Mouse (Mus musculus): ENCODE measurements around the gene Otulinl.
A peak's percentile ranks its signal among the peaks of the same experiment; 100 is the strongest.
"Not testable (repeated sequence)": the region's sequence is repeated elsewhere in the genome, so short reads cannot be mapped to it uniquely, and the experiment has no call there.

Gene Otulinl

DNA sequence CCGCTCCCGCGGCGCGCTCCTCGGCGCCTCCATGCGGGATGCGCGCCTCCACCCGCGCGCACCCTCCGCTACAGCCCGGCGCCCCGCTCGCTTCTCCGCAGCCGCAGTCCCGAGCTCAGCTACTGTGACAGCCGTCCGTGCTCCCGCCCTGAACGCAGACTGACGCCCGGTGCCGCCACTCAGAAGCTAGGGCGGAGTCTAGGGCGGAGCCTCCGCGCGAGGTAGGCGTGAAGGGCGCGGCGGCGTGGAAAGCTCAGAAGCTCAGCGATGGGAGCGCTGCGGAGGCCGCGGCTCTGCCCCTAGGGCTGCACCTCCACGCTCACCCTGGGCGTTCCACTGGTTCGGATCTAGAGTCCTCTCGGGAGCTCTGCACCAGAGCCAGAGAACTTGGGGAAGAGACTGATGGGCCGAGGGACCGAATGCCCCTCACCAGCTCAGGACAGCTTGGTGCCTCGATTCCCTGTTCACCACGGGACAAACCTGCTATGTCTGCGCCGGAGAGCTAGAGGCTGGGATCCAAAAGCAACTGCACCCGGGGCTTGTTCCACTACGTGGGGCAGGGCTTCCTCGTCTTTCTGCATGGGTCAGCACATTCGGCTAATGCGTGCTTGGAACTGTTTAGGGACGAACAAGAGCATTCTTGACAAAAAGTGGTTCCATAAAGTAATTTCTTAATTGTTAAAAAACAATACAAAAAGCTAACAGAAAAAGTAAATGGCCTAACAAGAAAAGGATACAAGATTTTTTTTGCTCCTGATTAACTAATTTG, at the start of gene Otulinl:
Otulinl (minus strand) TSS at position 161 of the 769 bp plus-strand sequence.
- peak; percentile 90 to 93 for DNase-seq (ENCODE audit: low spot score in 2 of 2)

GRCm38 (mm10) chr15:27726228-27726627, 44.8 kb upstream of the Otulinl start:
- DNase-seq (ENCODE audit: low spot score in 2 of 2): no peak

DNA sequence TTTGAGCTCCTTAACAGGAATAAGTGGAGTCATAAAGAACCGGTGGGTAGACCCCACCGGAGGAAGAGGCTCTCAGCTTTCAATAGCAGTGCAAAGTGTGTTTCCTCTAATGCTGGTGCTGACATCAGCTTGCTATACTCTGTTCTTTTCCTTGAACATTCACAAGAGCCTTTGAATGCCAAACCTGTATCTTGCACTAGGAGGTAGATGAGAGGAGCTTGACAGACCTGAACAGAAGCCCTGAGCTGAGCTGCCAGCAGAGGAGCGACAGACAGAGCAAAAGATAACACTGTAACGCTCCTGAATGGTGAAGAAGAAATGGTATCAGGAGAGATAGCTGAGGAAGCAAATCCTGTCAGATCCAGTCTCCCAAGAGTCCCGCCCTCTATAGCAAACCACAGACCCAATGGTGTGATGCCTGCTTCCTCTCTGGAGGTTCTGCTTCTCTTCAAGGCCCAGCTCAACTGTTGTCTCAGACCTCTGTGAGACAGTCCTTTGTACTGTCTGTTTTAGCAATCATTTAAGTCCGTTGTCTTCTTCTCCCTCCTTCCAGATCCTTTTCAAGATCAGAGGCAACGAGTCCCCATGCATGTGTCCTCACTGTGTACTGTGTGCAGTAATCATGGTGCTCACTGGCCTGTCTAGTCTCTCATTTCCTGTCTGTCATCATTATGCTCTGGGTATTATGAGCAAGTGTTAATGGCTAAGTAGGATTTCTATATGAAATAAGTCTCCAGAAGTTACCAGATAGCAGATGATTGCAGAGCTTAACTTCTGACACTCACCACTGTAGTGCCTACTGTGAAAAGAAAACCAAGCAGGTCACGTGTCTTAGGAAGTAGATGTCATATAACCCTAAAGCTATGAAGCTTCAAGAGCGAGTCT, 43.7 kb upstream of the Otulinl start:
- peak; percentile 22 to 29 for DNase-seq (ENCODE audit: low spot score in 2 of 2)

DNA sequence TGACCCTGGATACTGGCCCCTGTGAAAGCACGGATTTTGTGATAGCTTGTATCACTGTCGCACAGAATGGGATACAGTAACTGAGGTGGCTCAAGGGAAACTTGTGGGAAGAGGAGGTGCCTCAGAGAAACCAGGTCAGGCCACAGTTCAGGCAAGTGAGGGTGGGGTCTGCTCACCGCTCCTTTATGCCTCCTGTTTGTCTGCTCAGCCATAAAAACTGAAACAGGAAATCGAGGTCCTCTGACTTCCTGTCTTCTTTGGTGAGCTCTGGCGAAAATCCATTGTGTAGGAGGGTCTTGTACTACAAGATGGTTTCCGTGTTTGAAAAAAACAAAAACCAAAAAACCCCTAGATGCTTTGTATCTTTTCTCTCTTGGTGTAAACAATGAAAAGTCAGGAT, 42.9 kb upstream of the Otulinl start:
- DNase-seq (ENCODE audit: low spot score in 2 of 2): no peak

DNA sequence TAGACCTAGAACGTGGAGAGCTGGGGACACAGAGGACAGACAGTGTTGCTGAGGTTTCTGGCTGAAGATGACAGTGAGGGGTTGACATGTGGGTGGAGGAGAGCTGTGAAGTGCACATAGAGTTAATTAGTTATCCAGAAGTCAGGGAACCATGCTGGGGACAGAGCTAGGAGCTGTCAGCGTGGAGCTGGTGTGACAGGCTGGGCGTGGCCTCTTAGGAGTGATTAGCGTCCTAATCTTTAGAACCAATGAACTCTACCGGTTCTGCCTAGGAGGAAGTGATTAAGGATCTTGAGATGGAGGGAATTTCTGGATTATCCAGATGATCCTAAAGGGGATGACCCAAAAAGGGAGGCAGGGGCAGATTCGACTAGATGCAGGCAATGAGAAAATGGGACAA, 42.4 kb upstream of the Otulinl start:
- no peak for DNase-seq (ENCODE audit: low spot score in 2 of 2)

- DNase-seq (ENCODE audit: low spot score in 2 of 2): not testable (repeated sequence)
Measured at GRCm38 (mm10) chr15:27720297-27720696, 38.9 kb upstream of the Otulinl start.

- DNase-seq (ENCODE audit: low spot score in 2 of 2): no peak
Measured at GRCm38 (mm10) chr15:27718668-27719067, 37.3 kb upstream of the Otulinl start.

DNA sequence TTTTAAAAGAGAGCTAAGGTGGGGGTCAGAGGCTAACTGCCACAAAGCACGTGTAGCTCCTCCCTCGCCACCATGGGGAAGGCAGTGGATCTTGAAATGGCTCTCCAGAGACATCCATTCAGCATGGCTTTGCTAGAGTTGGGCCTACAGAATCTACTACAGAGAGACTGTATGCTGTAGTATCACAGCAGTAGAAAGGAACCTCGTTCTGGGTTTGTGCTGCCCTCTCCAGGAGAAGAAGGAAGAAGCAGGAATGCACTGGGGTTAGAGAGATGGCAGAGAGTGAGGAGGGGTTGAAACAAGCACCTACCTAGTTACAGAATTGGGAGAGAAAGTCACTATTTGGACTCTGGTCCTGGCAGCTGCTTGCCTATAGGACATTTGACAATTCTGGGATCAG, 34.0 kb upstream of the Otulinl start:
- DNase-seq (ENCODE audit: low spot score in 2 of 2): peak in 1 of 2 experiments; percentile 17

GRCm38 (mm10) chr15:27710698-27711097, 29.3 kb upstream of the Otulinl start:
- DNase-seq (ENCODE audit: low spot score in 2 of 2): no peak

DNA sequence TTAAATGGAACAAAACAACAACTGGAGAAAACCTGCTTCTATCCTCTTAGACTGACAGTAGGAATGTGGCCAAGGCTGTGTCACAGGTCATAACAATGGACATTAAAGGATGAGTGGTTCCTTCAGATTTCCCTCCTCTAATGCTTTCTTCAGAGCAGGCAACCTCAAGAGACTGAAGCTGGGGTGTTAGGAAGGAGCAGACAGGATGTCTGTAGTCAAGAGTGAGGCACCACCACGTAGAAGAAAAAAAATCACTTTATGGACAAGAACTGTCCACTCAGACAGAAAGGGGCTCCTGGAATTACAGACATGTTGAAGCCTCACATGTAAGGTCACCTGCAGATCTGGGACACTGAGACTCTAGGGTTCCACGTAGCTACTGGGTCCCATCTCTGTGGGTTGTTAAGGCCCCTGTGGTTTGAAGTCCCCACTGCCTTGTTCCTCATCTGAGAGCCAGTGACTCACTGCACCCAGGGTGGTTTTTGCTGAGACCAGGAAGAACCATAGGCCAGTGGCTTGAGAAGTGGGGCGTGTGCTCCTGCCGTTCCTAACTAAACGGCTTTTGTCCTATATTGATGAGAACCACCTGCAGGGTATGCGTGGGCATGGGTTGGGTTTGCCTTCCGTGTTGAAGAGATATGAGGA, 27.7 kb upstream of the Otulinl start:
- no peak for DNase-seq (ENCODE audit: low spot score in 2 of 2)

DNA sequence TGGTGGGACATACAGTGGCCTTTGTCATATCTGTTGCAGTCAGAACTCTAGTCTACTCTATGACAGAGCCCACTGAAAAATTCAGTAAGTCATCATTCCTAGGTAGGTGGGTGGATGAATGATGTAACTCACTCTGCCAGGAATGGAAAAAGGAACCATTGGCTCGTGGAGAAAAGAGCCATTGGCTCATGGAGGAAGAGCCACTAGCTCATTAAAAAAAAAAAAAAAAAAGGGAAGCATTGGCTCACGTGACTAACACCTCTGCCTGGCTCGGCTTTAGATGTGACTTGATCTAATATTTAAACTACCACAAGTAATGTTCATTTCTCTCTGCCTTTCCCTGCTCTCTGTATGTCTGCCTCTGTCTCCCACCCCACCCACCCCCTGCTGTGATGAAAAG, 27.1 kb upstream of the Otulinl start:
- no peak for DNase-seq (ENCODE audit: low spot score in 2 of 2)

DNA sequence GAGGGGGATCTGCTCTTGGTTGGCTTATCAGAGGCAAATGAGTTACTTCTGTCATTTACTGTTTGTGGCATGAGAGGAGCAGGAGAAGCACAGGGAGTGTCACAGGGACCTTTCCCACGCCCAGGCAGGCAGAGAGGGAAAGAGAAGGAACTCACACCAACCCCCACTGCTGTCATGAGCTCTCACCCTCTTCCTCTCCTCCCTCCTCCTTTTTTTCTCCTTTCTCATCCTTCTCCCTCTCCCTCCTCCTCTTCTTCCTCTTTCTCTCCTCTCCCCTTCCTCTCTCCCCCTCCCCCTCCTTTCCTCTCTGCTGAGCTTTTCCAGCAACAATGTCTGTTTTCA, 21.6 kb upstream of the Otulinl start:
- DNase-seq (ENCODE audit: low spot score in 2 of 2): no peak

GRCm38 (mm10) chr15:27702031-27702971, 20.9 kb upstream of the Otulinl start:
- peak; percentile 22 to 57 for DNase-seq (ENCODE audit: low spot score in 2 of 2)

DNA sequence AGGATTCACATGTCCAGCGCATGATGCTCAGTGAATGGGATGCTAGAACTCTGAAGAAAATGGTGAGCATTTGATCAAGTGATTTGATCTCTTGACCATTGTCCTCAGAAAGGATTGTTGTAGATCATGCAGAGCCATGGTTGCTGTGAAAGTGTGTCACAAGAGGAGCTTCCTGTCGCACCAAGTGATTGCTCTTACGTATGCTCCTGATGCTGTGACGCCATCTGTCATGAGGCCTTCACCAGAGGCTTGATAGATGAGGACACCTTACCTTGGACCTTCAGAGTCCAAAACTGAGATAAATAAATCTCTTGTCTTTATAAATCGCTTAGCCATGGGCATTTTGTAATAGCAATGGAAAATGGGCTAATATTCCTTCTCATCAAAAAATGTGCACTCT, 16.3 kb upstream of the Otulinl start:
- no peak for DNase-seq (ENCODE audit: low spot score in 2 of 2)

DNA sequence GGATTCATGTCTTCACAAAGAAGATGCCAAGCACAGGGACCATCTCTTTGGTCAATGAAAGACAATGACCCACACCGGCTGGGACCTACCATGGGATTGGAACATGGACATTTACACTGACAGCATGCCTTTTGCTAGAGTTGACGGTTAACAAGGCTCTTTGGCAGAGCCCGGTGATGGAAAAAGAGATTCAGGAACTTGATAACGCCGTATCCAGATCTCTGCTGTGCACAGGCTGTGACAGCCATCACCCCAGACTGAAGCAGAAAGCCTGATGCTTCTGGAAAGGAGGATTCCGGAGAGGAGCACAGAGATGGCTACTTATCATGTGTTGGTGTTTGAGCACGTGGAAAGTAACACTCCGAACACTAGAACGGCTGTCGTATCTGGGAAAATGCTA, 11.9 kb upstream of the Otulinl start:
- DNase-seq (ENCODE audit: low spot score in 2 of 2): no peak

GRCm38 (mm10) chr15:27692161-27692560, 10.8 kb upstream of the Otulinl start:
- no peak for DNase-seq (ENCODE audit: low spot score in 2 of 2)

- no peak for DNase-seq (ENCODE audit: low spot score in 2 of 2)
Measured at GRCm38 (mm10) chr15:27691213-27691612, 9.8 kb upstream of the Otulinl start.

DNA sequence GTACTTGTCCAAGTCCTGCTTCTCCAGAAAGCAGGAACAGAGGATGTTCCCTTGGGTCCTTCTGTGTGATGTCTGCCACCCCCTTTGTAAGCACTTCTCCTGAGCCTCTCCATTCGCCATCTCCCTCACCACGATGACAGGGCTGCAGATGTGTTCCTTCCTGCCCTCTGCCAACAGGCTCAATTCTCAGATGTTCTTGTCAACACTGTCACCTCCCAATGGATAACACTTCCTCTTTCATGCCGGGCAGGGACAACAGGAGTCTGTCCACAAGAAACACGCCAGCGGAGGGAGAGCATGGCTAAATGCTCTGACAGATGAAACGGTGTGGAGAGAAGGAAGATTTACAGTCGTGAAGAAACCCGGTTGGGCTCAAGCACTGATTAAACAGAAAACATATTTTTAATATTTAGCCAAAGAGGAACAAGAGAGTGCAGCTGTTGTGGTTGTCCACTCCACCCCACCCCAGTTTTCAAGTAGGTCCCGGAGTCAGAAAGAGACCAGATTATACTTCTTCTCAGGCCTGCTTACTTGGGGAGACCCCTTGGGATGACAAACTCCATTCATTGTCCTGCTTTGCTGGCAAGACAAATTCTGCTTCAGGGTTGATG, 6.8 kb upstream of the Otulinl start:
- peak in 1 of 2 experiments; percentile 12 for DNase-seq (ENCODE audit: low spot score in 2 of 2)

DNA sequence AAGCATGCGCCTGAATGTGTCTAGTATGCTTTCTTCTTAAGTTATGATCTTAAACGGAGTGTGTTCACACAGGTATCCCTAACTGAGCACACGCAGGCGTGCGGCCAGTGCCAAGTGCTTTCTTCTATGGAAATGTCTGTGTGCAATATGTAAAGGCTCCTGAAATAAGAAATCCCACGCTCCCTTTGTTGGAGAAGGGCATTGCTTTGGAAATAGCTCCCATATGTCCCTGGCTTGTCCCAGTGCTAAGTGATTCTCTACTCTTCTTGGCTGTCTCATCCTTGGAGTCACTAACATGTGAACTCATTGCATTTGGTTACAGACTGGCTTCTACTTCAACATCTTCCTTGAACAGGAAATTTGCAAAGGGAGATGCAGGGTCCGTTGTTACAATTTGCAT, 3.4 kb upstream of the Otulinl start:
- DNase-seq (ENCODE audit: low spot score in 2 of 2): no peak

GRCm38 (mm10) chr15:27683206-27683605, 1.8 kb upstream of the Otulinl start:
- DNase-seq (ENCODE audit: low spot score in 2 of 2): no peak

DNA sequence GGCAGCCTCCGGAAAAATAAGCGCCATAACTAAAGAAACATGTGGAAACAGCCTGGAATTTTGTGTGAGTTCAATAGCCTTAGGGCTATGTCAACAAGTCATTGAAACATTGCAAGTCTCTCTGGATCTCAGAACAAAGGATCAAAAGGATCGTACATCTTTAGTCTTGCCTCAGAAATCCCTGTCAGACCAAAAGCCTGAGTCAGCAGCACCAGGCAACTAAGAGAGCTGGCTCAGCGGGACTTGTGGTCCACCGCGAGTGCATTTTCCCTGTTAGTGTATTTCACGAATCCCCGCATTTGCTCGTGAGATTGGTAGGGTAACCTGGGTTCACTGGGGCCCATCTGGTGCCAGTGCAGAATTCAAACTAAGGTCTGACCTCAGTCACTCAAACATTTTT, 1.2 kb upstream of the Otulinl start:
- DNase-seq (ENCODE audit: low spot score in 2 of 2): no peak

Data from heart, adult 9 months (tissue).